Mouse (Mus musculus): ENCODE data around the gene Fermt3. TPM values are rescaled to one million over a fixed set of nuclear protein-coding genes. Genes with fewer than 3 reads are reported as not detected.
A peak's percentile ranks its signal among the peaks of the same experiment; 100 is the strongest.
"Not testable (repeated sequence)": the region's sequence is repeated elsewhere in the genome, so short reads cannot be mapped to it uniquely, and the experiment has no call there.

Fermt3 gene
- polyA plus RNA-seq, 1 experiment from 2014 or later = 10.1 TPM

GRCm38 (mm10) chr19:6994489-6994888, 24.8 kb downstream of the Fermt3 start:
- peaks cover 57% of the 10 kb centered on the region for H3K4me1 ChIP-seq (replicated peaks)
- H3K9me3 ChIP-seq = no peaks in the 10 kb centered on the region
- no peaks in the 10 kb centered on the region for H3K27me3 ChIP-seq (ENCODE audit: insufficient read depth, poor library complexity, severe bottlenecking)
- H3K27ac ChIP-seq = no peak overlapping the region
- H3K4me3 ChIP-seq = no peak overlapping the region
- H3K36me3 ChIP-seq = peaks cover 18% of the 10 kb centered on the region
- no peak for DNase-seq (ENCODE audit: low spot score)
- WGBS = 86% methylated on average over 8 of the region's 8 CpGs

- Histone ChIP-seq H3K27me3 (ENCODE audit: insufficient read depth, poor library complexity, severe bottlenecking) (no peaks in the 10 kb centered on the region), H3K4me3 (no peak overlapping the region), H3K36me3 (peaks cover 17% of the 10 kb centered on the region), H3K27ac (no peak overlapping the region), H3K4me1 (replicated peaks) (peaks cover 61% of the 10 kb centered on the region), H3K9me3 (no peaks in the 10 kb centered on the region)
- no peak for DNase-seq (ENCODE audit: low spot score)
- 85% methylated on average over 8 of the region's 8 CpGs for WGBS
These were observed 25.3 kb downstream of the Fermt3 start for GRCm38 (mm10) chr19:6994002-6994401.

GRCm38 (mm10) chr19:6993011-6993770, 26.1 kb downstream of the Fermt3 start:
- H3K36me3 ChIP-seq = peaks cover 9% of the 10 kb centered on the region
- H3K27me3 ChIP-seq (ENCODE audit: insufficient read depth, poor library complexity, severe bottlenecking) = no peaks in the 10 kb centered on the region
- peak overlapping the region; percentile 89 for H3K27ac ChIP-seq
- no peaks in the 10 kb centered on the region for H3K9me3 ChIP-seq
- DNase-seq (ENCODE audit: low spot score) = no peak
- H3K4me1 ChIP-seq (replicated peaks) = peaks cover 64% of the 10 kb centered on the region
- peak overlapping the region; percentile 69 for H3K4me3 ChIP-seq
- WGBS = 61% methylated on average over 14 of the region's 14 CpGs

GRCm38 (mm10) chr19:6992011-6992858, 27.0 kb downstream of the Fermt3 start, which contains the start of gene Dnajc4:
Dnajc4 (minus strand) TSS chr19:6992572.
- Histone ChIP-seq H3K4me1 (replicated peaks) (peaks cover 71% of the 10 kb centered on the region), H3K4me3 (peak within 1 kb of the TSS; percentile 69), H3K27ac (peak within 1 kb of the TSS; percentile 89), H3K9me3 (no peaks in the 10 kb centered on the region), H3K36me3 (0 out of 2 replicates have a peak, but pooled peaks cover 3% of the 10 kb centered on the region), H3K27me3 (ENCODE audit: insufficient read depth, poor library complexity, severe bottlenecking) (no peaks in the 10 kb centered on the region)
- 3% methylated on average over 37 of the region's 37 CpGs for WGBS
- peak; percentile 98 for DNase-seq (ENCODE audit: low spot score)

- not testable (repeated sequence) for H3K36me3 ChIP-seq; H3K27ac ChIP-seq; DNase-seq (ENCODE audit: low spot score); H3K9me3 ChIP-seq; H3K4me3 ChIP-seq; H3K27me3 ChIP-seq (ENCODE audit: insufficient read depth, poor library complexity, severe bottlenecking)
- H3K4me1 ChIP-seq (replicated peaks) = peaks cover 72% of the 10 kb centered on the region
- WGBS = 94% methylated on average over 6 of the region's 6 CpGs
These were observed 28.1 kb downstream of the Fermt3 start for GRCm38 (mm10) chr19:6991166-6991565.

GRCm38 (mm10) chr19:6990712-6991111, 28.6 kb downstream of the Fermt3 start:
- no peak overlapping the region for H3K27ac ChIP-seq
- no peak overlapping the region for H3K4me3 ChIP-seq
- H3K36me3 ChIP-seq = peaks cover 9% of the 10 kb centered on the region; the same call in 1 of the 2 replicates
- DNase-seq (ENCODE audit: low spot score) = no peak
- H3K4me1 ChIP-seq (replicated peaks) = peaks cover 72% of the 10 kb centered on the region
- no peaks in the 10 kb centered on the region for H3K27me3 ChIP-seq (ENCODE audit: insufficient read depth, poor library complexity, severe bottlenecking)
- WGBS = 92% methylated on average over 6 of the region's 6 CpGs
- no peaks in the 10 kb centered on the region for H3K9me3 ChIP-seq

GRCm38 (mm10) chr19:6989251-6989650, 30.0 kb downstream of the Fermt3 start:
- Histone ChIP-seq H3K27me3 (ENCODE audit: insufficient read depth, poor library complexity, severe bottlenecking) (no peaks in the 10 kb centered on the region), H3K4me1 (replicated peaks) (peaks cover 63% of the 10 kb centered on the region), H3K36me3 (peaks cover 21% of the 10 kb centered on the region), H3K4me3 (no peak overlapping the region), H3K27ac (no peak overlapping the region), H3K9me3 (no peaks in the 10 kb centered on the region)
- DNase-seq (ENCODE audit: low spot score) = no peak
- 85% methylated on average over 8 of the region's 8 CpGs for WGBS

GRCm38 (mm10) chr19:6987904-6988285, 31.4 kb downstream of the Fermt3 start:
- H3K27me3 ChIP-seq (ENCODE audit: insufficient read depth, poor library complexity, severe bottlenecking) = no peaks in the 10 kb centered on the region
- H3K9me3 ChIP-seq = no peaks in the 10 kb centered on the region
- H3K36me3 ChIP-seq = peaks cover 34% of the 10 kb centered on the region
- peaks cover 59% of the 10 kb centered on the region for H3K4me1 ChIP-seq (replicated peaks)
- peak overlapping the region; percentile 97 for H3K27ac ChIP-seq
- DNase-seq (ENCODE audit: low spot score) = no peak
- 7% methylated on average over 8 of the region's 8 CpGs for WGBS
- peak overlapping the region; percentile 95 for H3K4me3 ChIP-seq

- Histone ChIP-seq H3K4me1 (replicated peaks) (peaks cover 55% of the 10 kb centered on the region), H3K4me3 (peak within 1 kb of the TSS; percentile 95)
- under 1% methylated on average over 84 of the region's 85 CpGs for WGBS
These were observed 32.0 kb downstream of the Fermt3 start, which contains the start of gene Vegfb for GRCm38 (mm10) chr19:6987061-6987903. Vegfb (minus strand) TSS chr19:6987651.

GRCm38 (mm10) chr19:6985951-6986708, 33.1 kb downstream of the Fermt3 start:
- Histone ChIP-seq H3K27me3 (ENCODE audit: insufficient read depth, poor library complexity, severe bottlenecking) (no peaks in the 10 kb centered on the region), H3K27ac (0 out of 2 replicates have a peak overlapping the region, but pooled peaks have one; percentile 97), H3K4me3 (peak overlapping the region; percentile 95), H3K4me1 (replicated peaks) (peaks cover 52% of the 10 kb centered on the region), H3K9me3 (no peaks in the 10 kb centered on the region), H3K36me3 (peaks cover 43% of the 10 kb centered on the region)
- DNase-seq (ENCODE audit: low spot score) = no peak
- 81% methylated on average over 10 of the region's 10 CpGs for WGBS

More at GRCm38 (mm10) chr19:6987061-6987903, 32.0 kb downstream of the Fermt3 start, which contains the start of gene Vegfb:
- Histone ChIP-seq H3K27me3 (ENCODE audit: insufficient read depth, poor library complexity, severe bottlenecking) (no peaks in the 10 kb centered on the region), H3K36me3 (peaks cover 41% of the 10 kb centered on the region), H3K27ac (peak within 1 kb of the TSS; percentile 97), H3K9me3 (no peaks in the 10 kb centered on the region)
- peak; percentile 66 for DNase-seq (ENCODE audit: low spot score)

- H3K4me3 ChIP-seq = peak overlapping the region; percentile 0; the same call in 1 of the 2 replicates
- H3K36me3 ChIP-seq = peaks cover 43% of the 10 kb centered on the region
- H3K9me3 ChIP-seq = no peaks in the 10 kb centered on the region
- H3K27me3 ChIP-seq (ENCODE audit: insufficient read depth, poor library complexity, severe bottlenecking) = no peaks in the 10 kb centered on the region
- peaks cover 58% of the 10 kb centered on the region for H3K4me1 ChIP-seq (replicated peaks)
- DNase-seq (ENCODE audit: low spot score) = no peak
- H3K27ac ChIP-seq = no peak overlapping the region
- WGBS = 81% methylated on average over 19 of the region's 19 CpGs
These were observed 34.0 kb downstream of the Fermt3 start for GRCm38 (mm10) chr19:6985300-6985699.
